Mouse (Mus musculus): ENCODE results near the gene Amotl1. TPM values are rescaled to one million over a fixed set of nuclear protein-coding genes. Genes with fewer than 3 reads are reported as not detected.

Gene Amotl1
- total RNA-seq (2014; rRNA removed) (5.0 and 5.3 TPM in 2 replicates), polyA plus RNA-seq (2012; rRNA removed) (3.3 and 4.0 TPM in 2 replicates)

DNA sequence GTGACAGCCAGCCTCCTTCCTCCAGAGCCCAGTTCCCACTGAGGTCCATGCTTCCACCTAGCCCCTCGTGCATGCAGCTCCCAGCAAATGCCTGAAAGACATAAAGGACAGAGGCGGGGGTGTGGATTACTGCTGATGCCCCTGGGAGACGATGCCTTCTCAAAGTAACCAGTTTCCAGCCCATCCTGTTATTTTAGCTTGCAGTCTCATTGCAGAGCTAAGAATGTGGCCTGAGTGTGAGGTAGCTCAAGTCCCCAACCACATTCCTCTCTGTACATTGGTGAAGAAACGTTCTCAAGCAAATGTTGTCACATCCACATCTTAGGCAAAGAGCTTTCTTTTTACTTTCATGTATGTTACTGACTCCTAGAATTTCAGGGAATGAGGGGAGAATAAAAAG, at the start of gene Amotl1:
Gene Amotl1, minus strand, starts transcription at position 101 of the 400 bp plus-strand sequence.
- 77% methylated on average over 4 of the region's 4 CpGs for WGBS
- H3K36me3 ChIP-seq (ENCODE audit: control insufficient read depth, insufficient read depth, low read length), result no peaks in the 10 kb centered on the region

DNA sequence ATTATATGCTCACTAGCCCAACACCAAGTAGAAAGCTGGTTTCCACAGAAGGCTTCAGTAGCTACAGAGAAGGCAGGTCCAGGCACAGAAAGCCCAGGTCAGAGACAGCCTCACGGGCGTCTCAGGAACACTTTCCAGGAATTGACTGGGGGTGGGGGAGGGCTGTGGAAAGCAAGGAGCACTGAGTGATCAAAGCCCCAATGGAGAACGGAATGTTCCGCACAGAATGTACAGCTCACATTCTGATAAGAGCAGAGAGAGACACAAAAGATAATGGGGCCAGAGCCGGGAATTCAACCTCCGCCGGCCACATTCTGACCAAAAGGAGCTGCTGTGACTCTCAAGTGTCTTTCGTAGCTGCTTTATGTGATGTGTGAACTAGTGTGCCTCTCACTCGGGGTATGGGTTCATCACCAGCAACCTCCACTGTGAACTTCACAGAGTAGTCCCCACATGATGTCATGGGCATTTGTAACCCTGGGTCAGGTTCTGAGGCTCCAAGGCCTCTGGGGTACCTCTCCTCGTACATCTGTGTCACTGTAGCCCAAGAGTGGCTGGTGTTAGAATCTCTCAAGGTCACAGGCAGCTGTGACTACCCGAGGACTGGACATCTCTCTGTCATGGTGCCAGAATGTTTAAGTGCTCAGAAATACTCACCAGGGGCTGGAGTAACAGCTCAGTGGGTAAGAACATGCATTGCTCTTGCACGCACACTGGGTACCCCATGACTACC, 44.7 kb upstream of the Amotl1 start:
- no peaks in the 10 kb centered on the region for H3K79me2 ChIP-seq (ENCODE audit: control insufficient read depth, insufficient read depth, low read length)
- no peak for TF ChIP-seq CTCF (IDR thresholded peaks at IDR 0.05; ENCODE audit: low read depth, low read length)
- TF ChIP-seq POLR2A (IDR thresholded peaks at IDR 0.05; ENCODE audit: extremely low read depth, insufficient read depth, low read length), result no peak

More for the DNA sequence above, at the start of gene Amotl1:
- DNase-seq (ENCODE audit: extremely low read depth, low read depth, low spot score), result no peak
- peaks cover 3% of the 10 kb centered on the region; the same call in 1 of the 2 replicates for H3K4me1 ChIP-seq (ENCODE audit: control insufficient read depth, insufficient read depth, low read length)
- H3K79me2 ChIP-seq (ENCODE audit: control insufficient read depth, insufficient read depth, low read length), result no peaks in the 10 kb centered on the region
- no peak within 1 kb of the TSS for H3K4me3 ChIP-seq (ENCODE audit: insufficient read depth, low read depth, low read length)
- TF ChIP-seq POLR2A (IDR thresholded peaks at IDR 0.05; ENCODE audit: extremely low read depth, insufficient read depth, low read length) (no peak), CTCF (IDR thresholded peaks at IDR 0.05; ENCODE audit: low read depth, low read length) (no peak)
- H3K27ac ChIP-seq (replicated peaks; ENCODE audit: insufficient read depth, low read depth, low read length), result no peak within 1 kb of the TSS
- no peaks in the 10 kb centered on the region for H3K27me3 ChIP-seq (ENCODE audit: control insufficient read depth, insufficient read depth, low read length)
- no peak within 1 kb of the TSS for H3K9ac ChIP-seq (ENCODE audit: low read depth, low read length)

DNA sequence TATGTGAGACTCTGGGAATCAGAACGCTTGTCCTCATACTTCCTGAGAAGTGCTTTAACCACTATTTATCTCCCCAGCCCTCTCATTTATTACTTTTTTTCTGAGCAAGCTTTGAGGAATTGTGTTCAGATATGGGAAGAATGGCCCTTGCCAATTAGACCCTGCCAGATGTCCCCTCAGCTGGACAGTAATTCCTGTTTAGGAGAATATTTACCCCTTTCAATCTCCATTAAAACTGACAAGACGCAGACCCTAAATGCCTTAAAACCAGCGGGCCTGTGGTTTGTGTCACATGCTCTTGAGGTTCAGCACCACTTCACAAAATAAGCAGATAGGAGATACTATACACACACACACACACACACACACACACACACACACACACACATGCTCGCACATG, 39.5 kb upstream of the Amotl1 start:
- TF ChIP-seq CTCF (IDR thresholded peaks at IDR 0.05; ENCODE audit: low read depth, low read length) (no peak), POLR2A (IDR thresholded peaks at IDR 0.05; ENCODE audit: extremely low read depth, insufficient read depth, low read length) (no peak)
- Histone ChIP-seq H3K27ac (replicated peaks; ENCODE audit: insufficient read depth, low read depth, low read length) (no peak overlapping the region), H3K4me3 (ENCODE audit: insufficient read depth, low read depth, low read length) (no peak overlapping the region), H3K9ac (ENCODE audit: low read depth, low read length) (no peak overlapping the region), H3K79me2 (ENCODE audit: control insufficient read depth, insufficient read depth, low read length) (no peaks in the 10 kb centered on the region), H3K27me3 (ENCODE audit: control insufficient read depth, insufficient read depth, low read length) (no peaks in the 10 kb centered on the region), H3K4me1 (ENCODE audit: control insufficient read depth, insufficient read depth, low read length) (no peaks in the 10 kb centered on the region), H3K36me3 (ENCODE audit: control insufficient read depth, insufficient read depth, low read length) (no peaks in the 10 kb centered on the region)
- DNase-seq (ENCODE audit: extremely low read depth, low read depth, low spot score), result no peak
- 80% methylated on average over 4 of the region's 4 CpGs for WGBS

More for the DNA sequence above, 44.7 kb upstream of the Amotl1 start:
- DNase-seq (ENCODE audit: extremely low read depth, low read depth, low spot score), result no peak
- no peak overlapping the region for H3K4me3 ChIP-seq (ENCODE audit: insufficient read depth, low read depth, low read length)
- no peaks in the 10 kb centered on the region for H3K27me3 ChIP-seq (ENCODE audit: control insufficient read depth, insufficient read depth, low read length)
- no peak overlapping the region for H3K9ac ChIP-seq (ENCODE audit: low read depth, low read length)
- H3K27ac ChIP-seq (replicated peaks; ENCODE audit: insufficient read depth, low read depth, low read length), result no peak overlapping the region
- H3K4me1 ChIP-seq (ENCODE audit: control insufficient read depth, insufficient read depth, low read length), result no peaks in the 10 kb centered on the region
- H3K36me3 ChIP-seq (ENCODE audit: control insufficient read depth, insufficient read depth, low read length), result no peaks in the 10 kb centered on the region
- WGBS, result 57% methylated on average over 12 of the region's 12 CpGs

- TF ChIP-seq CTCF (IDR thresholded peaks at IDR 0.05; ENCODE audit: low read depth, low read length) (no peak), POLR2A (IDR thresholded peaks at IDR 0.05; ENCODE audit: extremely low read depth, insufficient read depth, low read length) (no peak)
These were observed 37.9 kb upstream of the Amotl1 start for GRCm38 (mm10) chr9:14682741-14683140.

DNA sequence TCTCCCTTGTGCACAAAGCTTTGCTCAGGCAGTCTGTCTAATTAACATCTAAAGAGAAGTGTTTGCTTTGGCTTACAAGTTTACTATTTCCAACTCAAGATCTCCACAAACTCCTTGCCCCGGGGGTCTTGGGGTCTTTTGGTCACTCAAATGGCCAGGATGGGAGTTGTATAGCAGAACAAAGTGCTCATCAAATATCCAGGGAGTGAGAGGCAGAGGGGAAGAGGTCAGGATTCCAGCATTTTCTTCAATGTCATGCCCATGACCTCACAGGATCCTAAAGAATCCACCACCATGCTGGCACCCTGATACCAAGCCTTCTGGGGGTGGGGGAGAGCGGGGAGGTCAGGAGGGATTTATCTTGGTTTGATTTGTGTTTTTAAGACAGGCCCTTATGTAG, 35.7 kb upstream of the Amotl1 start:
- Histone ChIP-seq H3K36me3 (ENCODE audit: control insufficient read depth, insufficient read depth, low read length) (no peaks in the 10 kb centered on the region), H3K9ac (ENCODE audit: low read depth, low read length) (no peak overlapping the region), H3K27ac (replicated peaks; ENCODE audit: insufficient read depth, low read depth, low read length) (no peak overlapping the region), H3K79me2 (ENCODE audit: control insufficient read depth, insufficient read depth, low read length) (no peaks in the 10 kb centered on the region), H3K4me3 (ENCODE audit: insufficient read depth, low read depth, low read length) (no peak overlapping the region), H3K4me1 (ENCODE audit: control insufficient read depth, insufficient read depth, low read length) (peaks cover 3% of the 10 kb centered on the region; the same call in 1 of the 2 replicates), H3K27me3 (ENCODE audit: control insufficient read depth, insufficient read depth, low read length) (no peaks in the 10 kb centered on the region)
- DNase-seq (ENCODE audit: extremely low read depth, low read depth, low spot score), result no peak
- 70% methylated on average over 2 of the region's 2 CpGs for WGBS
- TF ChIP-seq POLR2A (IDR thresholded peaks at IDR 0.05; ENCODE audit: extremely low read depth, insufficient read depth, low read length) (no peak), CTCF (IDR thresholded peaks at IDR 0.05; ENCODE audit: low read depth, low read length) (no peak)

More at GRCm38 (mm10) chr9:14682741-14683140, 37.9 kb upstream of the Amotl1 start:
- Histone ChIP-seq H3K36me3 (ENCODE audit: control insufficient read depth, insufficient read depth, low read length) (no peaks in the 10 kb centered on the region), H3K9ac (ENCODE audit: low read depth, low read length) (no peak overlapping the region), H3K27me3 (ENCODE audit: control insufficient read depth, insufficient read depth, low read length) (no peaks in the 10 kb centered on the region), H3K4me3 (ENCODE audit: insufficient read depth, low read depth, low read length) (no peak overlapping the region), H3K79me2 (ENCODE audit: control insufficient read depth, insufficient read depth, low read length) (no peaks in the 10 kb centered on the region), H3K4me1 (ENCODE audit: control insufficient read depth, insufficient read depth, low read length) (peaks cover 2% of the 10 kb centered on the region; the same call in 1 of the 2 replicates), H3K27ac (replicated peaks; ENCODE audit: insufficient read depth, low read depth, low read length) (no peak overlapping the region)
- DNase-seq (ENCODE audit: extremely low read depth, low read depth, low spot score), result no peak

Data from liver, adult 2 months (tissue).